Mouse (Mus musculus) adrenal gland, adult (tissue): ENCODE measurements at regions not wholly inside any gene's neighbourhood (a gene's known extent, or its start where the extent isn't known, plus 50 kb on each side); places are given as distances from the start of the nearest gene placed in this dataset.
A peak's percentile ranks its signal among the peaks of the same experiment; 100 is the strongest.

ENCODE experiments used
- DNase-seq, 2 experiments: peaks; one replicate each; pipeline ENCODE4 v3.0.0; 2022 to 2023; ENCODE audit warnings: low spot score in 1 of 2; ENCODE audit not compliant: inconsistent age in 2 of 2

DNA sequence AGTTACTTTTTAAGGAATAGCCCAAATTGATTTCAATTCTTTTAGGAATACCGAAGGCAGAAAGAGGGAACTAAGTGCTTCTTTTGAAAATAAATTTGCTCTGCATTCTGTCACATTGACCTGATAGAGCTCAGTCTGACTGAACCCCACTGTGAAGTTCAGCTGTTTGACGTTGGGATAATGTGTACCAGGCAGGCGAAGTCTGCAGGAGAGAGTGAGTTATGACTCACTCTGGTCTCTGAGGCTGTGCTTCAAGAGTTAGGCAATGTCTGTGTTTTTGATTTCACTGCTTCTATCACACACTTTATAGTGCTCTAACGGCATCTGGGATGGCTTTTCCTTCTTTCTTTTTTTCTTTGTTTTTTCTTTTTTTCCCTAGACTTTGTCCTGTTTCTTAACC is 283.5 kb downstream of the Naf1 start:
- no peak for DNase-seq

DNA sequence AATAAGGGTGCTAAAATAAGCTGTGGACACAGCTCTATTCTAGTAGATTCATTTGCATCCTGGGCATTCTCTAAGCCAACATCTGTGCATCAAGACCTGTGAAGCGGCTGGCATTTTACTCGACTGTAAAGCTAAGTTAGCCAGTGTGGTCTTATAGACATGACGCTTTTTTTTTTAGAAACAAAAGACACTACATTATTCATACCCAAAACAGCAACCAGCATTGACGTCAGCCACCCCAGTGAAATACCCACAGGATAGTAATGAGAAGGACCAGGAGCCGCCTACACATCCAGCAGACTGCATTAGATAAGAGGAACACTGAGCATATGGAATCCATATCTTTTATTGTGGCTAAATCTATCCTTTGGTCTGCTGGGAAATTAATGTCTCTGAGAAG is 321.7 kb downstream of the Naf1 start:
- no peak for DNase-seq

DNA sequence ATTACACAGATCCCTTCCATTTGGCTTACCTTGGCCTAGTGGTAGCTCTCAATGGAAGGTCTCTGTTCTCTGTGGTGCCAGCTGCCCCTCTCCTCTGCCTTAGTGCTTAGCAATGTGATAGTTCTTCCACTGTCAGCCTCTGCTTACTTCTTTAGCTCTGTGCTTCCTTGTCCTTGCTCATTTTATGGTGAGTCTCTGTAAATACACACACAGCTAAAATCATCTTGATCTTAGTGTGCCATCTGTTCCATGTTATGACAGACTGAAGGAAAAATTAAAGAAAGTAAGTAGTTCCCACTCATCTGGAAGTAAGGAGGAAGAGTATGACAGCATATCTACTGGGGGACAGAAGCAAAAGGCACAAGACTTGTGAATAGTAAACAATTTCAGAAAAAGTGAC is 324.4 kb upstream of the Nat3 start:
- DNase-seq: no peak

DNA sequence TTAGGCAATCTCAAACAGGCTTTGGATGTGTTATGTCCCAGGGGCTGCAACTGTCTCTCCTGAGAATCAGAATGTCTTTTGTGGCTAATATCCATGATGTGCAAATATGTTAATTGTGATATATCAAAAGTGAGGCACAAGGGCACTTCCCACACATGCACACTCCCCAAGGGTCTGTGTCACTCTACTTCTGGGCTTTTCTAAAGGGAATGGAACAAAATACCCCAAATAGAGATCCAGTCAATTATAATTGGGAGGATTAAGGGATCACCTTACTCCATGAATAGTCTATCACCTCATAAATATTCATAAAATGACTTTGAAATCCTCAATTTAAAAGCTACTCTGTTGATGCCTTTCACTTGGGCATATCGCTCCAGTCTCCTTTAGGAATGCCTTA is 317.6 kb upstream of the Nat3 start:
- DNase-seq: no peak

DNA sequence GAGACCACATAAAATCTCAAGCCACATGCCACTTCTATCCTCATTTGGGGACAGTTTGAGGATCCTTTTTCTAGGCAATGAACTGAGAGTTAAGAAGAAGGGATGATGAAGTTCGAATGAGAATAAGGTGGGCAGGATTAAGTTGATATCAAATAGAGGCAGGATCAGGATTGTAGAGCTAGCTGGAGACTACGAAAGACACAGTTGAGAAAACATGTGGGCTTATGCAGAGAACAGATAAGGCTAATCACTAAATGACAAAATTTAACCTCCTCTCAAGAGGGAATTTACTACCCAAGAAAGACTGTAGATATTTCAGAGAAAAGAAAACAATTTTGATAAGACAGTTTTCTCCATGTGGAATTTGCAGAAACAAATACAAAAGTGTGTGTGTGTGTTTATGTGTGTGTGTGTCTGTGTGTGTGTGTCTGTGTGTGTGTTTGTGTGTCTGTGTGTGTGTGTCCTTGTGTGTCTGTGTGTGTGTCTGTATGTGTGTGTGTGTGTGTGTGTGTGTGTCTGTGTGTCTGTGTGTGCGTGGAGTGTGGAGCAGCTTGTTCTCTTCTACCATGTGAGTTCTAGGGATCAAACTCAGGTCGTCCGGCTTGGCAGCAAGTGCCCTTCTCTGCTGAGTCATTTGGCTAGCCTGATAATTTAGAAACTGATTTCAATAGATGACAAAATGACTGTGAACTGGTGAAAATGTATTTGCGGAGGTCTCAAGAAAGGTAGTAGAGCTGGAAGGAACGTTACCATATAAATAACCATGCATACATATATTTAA is 291.5 kb upstream of the Nat3 start:
- no peak for DNase-seq

DNA sequence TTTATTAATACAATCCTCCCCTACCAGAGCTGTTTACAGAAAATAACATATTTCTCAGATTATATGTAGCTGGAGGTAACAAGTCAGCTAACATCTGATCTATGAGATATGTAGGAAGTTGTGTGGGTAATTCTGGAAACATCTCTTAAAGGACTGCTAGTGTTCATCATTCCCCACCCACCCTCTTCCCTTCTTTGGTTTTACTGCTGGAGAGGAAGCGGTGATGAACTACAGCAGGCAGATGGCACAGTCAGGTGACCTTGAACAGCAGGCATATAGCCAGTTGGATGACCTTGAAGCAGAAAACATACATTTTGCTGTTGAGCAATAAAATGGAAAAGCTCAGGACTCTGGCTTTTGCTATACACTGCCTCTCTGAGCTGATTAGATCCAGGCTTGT is 284.7 kb upstream of the Nat3 start:
- DNase-seq: no peak

DNA sequence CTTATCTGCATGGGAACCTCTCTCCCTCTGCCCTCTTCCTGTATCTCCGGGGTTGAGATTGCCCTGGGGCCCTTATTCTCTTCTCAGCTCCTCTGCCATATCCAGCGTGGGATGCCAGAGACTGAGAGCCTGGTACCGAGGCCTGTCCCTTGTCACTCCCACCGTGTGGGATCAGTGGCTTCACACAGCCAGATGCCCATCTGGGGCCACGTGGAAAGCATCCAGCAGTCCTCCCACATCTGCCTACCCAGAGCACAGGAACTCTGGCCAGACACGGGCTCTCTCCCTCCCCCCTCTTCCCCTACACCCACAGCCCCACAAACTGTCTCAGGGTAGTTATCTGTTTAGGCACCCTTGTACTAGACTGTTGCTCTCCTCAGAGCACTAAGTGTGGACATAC is 244.9 kb upstream of the Nat3 start:
- no peak for DNase-seq

DNA sequence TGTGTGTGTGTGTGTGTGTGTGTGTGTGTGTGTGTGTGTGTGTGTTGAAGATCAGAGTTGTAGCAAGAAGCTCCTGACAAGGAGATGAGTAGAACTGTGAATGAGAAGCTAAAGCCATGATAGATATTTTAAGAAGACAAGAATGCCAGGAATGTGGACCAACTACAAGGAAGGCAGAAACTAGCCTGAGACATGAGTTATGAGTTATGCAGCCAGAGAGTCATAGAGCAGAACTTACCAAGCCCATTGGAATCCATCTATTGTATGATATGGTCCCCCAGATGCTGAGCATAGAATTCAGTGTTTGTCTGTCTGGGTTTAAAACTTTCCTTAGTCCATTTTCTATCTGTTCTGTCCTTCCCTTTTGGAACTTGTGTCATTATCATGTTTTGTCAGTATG is 244.2 kb upstream of the Nat3 start:
- no peak for DNase-seq

DNA sequence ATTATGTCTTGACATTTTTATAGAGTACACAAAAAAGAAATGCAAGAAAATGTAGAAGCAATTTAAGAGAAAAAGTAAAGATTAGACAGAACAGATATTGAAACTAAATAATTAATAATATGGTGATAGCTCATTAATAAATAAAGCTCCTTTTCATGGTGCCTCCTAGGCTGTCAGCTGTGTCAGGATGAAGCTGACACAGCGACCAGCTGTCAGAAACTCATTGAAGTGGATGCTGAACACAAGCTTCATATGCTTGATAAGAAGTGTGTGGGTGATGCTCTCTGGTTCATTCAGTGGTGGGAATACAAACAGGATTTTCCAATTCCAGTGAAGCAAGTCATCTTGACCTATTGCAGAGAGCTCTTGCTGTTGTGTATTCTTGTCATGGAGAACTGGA is 213.2 kb upstream of the Nat3 start:
- DNase-seq: no peak

DNA sequence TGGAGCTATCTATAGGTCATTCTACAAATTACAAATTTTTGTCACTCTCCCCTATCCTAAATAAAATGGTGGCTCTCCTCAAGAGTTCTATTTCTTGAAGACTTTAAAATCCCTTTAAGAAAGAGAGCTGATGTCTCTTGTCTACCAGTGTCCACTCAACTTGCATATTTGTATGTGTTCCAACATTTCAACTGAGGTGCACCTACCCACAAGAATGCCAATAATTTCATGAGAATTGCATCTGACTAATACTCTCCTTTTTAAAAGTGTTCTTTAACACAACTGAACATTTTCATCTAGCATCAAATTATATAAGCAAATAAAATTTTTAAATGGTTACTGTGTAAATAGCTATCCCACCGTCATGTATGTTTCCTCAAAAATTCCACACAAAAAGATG is 206.3 kb upstream of the Nat3 start:
- no peak for DNase-seq

DNA sequence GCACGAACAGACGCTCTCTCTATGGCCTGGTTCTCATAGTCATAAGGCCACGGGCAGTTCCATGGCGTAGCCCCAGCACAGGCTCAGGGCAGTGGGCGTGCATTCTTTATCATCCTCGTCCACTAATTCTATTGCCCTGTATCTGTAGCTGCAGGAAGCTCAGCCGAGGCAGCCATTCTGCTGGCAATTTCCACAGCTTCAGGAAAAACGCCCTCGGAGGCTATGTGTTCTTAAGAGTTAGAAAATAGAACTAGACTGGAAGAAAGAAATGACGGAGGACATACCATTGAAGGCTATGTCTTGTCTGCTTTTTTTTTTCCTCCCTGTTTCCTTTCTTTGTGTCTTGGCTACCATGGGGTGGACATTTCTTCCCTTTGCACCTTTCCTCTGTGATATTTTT is 205.0 kb upstream of the Nat3 start:
- DNase-seq: no peak

DNA sequence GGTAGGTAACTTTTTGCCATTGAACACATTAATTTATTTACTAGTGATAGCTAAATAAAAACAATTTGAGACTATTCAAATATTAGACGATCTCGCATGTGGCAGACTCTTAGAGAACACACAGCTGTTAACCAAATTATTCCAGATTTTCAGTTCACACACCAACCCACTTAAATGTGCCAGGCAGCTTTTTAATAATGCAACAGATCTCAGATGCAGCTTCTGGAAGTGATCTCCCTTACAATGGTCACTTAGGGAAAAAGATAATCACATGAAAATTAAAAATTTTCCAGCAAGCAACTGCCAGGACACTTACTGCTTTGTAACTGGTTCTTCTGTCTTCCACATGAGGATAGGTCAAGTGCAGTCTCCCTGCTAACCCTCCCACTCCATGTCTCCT is 203.1 kb upstream of the Nat3 start:
- DNase-seq: no peak

DNA sequence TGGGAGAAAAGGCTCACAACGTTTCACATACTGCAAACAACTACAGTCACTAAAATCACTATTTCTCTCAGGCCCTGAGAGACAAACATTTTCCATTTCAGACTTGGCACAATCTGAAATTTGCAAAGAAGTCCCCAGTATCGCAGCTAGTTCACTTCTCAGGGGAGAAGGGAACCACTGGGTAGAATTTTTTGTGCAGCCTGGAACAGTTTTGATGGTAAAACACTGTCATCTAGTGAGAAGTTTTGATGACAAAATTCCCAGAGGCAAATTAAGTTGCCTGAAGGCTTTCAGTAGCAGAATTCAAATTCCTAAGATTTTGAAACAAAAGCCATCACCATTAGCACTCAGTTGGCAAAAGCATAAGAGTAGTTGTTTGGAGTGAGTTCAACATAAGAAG is 195.2 kb upstream of the Nat3 start:
- DNase-seq: no peak

DNA sequence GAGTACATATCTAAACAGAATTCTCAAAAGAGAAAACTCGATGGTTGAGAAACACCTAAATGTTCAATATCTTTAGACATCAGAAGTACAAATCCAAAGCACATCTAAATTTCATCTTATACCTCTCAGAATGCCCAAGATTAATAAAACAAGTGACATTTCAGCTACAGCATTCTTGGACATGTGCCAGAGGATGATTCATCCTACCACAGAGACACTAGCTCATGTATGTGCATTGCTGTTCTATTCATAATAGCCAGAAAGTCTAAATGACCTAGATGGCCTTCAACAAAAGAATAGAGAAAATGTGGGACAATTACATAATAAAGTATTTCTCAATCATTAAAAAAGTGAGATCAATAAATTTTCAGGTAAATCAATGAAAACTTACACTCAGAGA is 146.6 kb upstream of the Nat3 start:
- peak in 1 of 2 experiments; percentile 40 for DNase-seq

DNA sequence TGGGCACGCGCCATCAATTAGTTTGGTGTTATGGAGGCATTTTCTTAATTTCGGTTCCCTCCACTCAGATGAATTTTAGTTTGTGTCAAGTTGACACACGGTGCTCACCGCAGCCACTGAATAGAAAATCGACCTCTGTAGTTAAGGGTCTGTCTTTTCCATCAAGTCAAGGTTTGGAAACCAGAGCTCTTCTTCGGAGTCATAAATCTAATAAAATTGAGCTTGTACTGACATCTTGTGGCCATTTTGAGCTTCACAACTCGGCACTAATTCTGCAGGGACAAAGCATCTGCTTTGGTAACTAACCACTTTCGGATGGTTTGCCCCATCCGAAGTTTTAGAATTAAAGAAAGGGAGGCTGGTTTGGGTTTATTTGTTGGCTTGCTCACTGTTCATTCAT is 117.7 kb upstream of the Nat3 start:
- DNase-seq: peak in 1 of 2 experiments; percentile 47

DNA sequence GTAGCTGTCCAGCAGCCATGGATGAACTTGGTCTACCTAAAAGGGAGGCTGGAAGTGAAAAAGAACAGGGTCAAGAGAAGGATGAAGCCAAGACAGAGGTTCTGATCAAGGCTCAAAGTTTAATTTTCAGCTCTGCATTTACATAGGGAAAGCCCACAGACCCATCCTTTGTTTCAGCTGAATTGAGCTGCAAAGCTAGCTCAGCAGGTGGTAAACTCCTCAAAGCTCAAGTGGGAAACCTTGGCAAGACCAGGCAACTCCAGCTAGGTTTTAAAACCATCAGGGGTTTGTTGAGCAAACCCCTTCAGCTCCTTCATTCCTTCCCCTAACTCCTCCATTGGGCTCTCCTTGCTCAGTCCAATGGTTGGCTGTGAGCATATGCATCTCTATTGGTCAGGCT is 108.8 kb upstream of the Nat3 start:
- no peak for DNase-seq

DNA sequence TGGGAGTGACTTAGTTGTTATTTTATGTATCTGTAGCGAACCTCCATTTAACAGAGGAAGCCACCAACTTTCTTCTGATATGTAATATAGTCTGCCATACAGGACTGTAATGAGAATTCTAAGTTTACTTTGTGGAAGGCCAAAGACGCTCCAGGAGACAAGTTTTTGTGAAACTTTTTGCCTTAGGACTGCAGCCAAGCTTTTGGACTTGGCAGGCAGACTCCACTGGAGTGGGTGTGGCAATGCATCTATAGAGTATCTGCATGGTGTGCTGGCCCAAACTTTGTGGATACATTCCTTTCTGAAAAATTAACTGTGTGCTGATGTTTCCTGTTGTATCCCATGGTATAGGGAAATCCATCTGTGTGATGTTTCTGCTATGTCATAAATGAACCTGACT is 101.1 kb upstream of the Nat3 start:
- DNase-seq: no peak
